Mouse (Mus musculus) ovary, adult 10 weeks (tissue): ENCODE results near the gene Cnfn. TPM values are rescaled to one million over a fixed set of nuclear protein-coding genes. Genes with fewer than 3 reads are reported as not detected.

Source experiments
- polyA plus RNA-seq: library from polyadenylated mRNA; stranded (reverse); fragments of 350-450 nt; fragmentation: Illumina TruSeq; extraction: RNeasy Lipid Tissue Mini Kit (QIAGEN cat#74804); gene quantifications from one replicate; pipeline ENCODE4 v1.2.3, GENCODE M21; 2014

Gene Cnfn
- polyA plus RNA-seq, result not detected

GRCm38 (mm10) chr7:25369058-25369749 is at the start of gene Cnfn:
TSS of gene Cnfn (minus strand) at chr7:25369724.

GRCm38 (mm10) chr7:25412833-25413441 is 43.4 kb upstream of the Cnfn start, which contains the start of gene Cxcl17:
TSS of gene Cxcl17 (minus strand) at chr7:25412886.

GRCm38 (mm10) chr7:25398610-25399009 is 29.1 kb upstream of the Cnfn start, which contains the start of gene Lipe:
TSS of gene Lipe (minus strand) at chr7:25398710.

Other genes with a start within 250 kb of the Cnfn start
- gene Pou2f2, start 190.0 kb downstream of the Cnfn start, polyA plus RNA-seq, result 0.86 TPM
- 0.51 TPM for gene Dedd2, start 149.1 kb downstream of the Cnfn start, polyA plus RNA-seq
- 1.6 TPM for gene Zfp526, start 148.3 kb downstream of the Cnfn start, polyA plus RNA-seq
- gene Gsk3a, start 131.9 kb downstream of the Cnfn start, polyA plus RNA-seq, result 7.6 TPM
- 1.5 TPM for gene Erf, start 119.0 kb downstream of the Cnfn start, polyA plus RNA-seq
- 22.2 TPM for gene Cic, start 102.0 kb downstream of the Cnfn start, polyA plus RNA-seq
- gene Pafah1b3, start 71.7 kb downstream of the Cnfn start, polyA plus RNA-seq, result 1.5 TPM
- not detected for gene Prr19, start 68.3 kb downstream of the Cnfn start, polyA plus RNA-seq
- gene Tmem145, start 63.6 kb downstream of the Cnfn start, polyA plus RNA-seq, result not detected
- gene Megf8, start 52.6 kb downstream of the Cnfn start, polyA plus RNA-seq, result 2.5 TPM
- 1.00 TPM for gene Lipe, start 29.0 kb upstream of the Cnfn start, polyA plus RNA-seq
- not detected for gene Cxcl17, start 43.2 kb upstream of the Cnfn start, polyA plus RNA-seq
- 8.6 TPM for gene Ceacam1, start 107.9 kb upstream of the Cnfn start, polyA plus RNA-seq
- 0.31 TPM for gene Ceacam2, start 170.1 kb upstream of the Cnfn start, polyA plus RNA-seq
- gene Erich4, start 246.2 kb upstream of the Cnfn start, polyA plus RNA-seq, result not detected
- 9.7 TPM for gene Dmac2, start 249.7 kb upstream of the Cnfn start, polyA plus RNA-seq